Mouse (Mus musculus) neural tube, embryonic 12.5 days (tissue): ENCODE data around the gene Smc5. TPM values are rescaled to one million over a fixed set of nuclear protein-coding genes. Genes with fewer than 3 reads are reported as not detected.

Experiments used
- ATAC-seq: fragments of 200-750 bp; cut with Nextera tagmentation; 2 replicates; pipeline ENCODE4 v1.8.0; 2017; ENCODE audit warnings: low read depth, mild to moderate bottlenecking, moderate TSS enrichment, moderate library complexity; ENCODE audit not compliant: low FRiP score
- H3K27ac ChIP-seq: fragments of 300-500 bp; sonication (generic); 2 replicates; pipeline ENCODE4 v1.5.1; 2016
- H3K27me3 ChIP-seq: fragments of 300-500 bp; sonication (generic); replicated peaks from 2 replicates; pipeline ENCODE4 v1.6.1; 2016; ENCODE audit warnings: mild to moderate bottlenecking
- H3K36me3 ChIP-seq: fragments of 300-500 bp; sonication (generic); 2 replicates; pipeline ENCODE4 v1.6.1; 2016; ENCODE audit warnings: mild to moderate bottlenecking
- H3K4me1 ChIP-seq: fragments of 300-500 bp; sonication (generic); 2 replicates; pipeline ENCODE4 v1.6.1; 2016
- H3K4me2 ChIP-seq: fragments of 300-500 bp; sonication (generic); replicated peaks from 2 replicates; pipeline ENCODE4 v1.6.1; 2016; ENCODE audit warnings: mild to moderate bottlenecking
- H3K4me3 ChIP-seq: fragments of 300-500 bp; sonication (generic); 2 replicates; pipeline ENCODE4 v1.5.1; 2016
- H3K9ac ChIP-seq: fragments of 300-500 bp; sonication (generic); 2 replicates; pipeline ENCODE4 v1.6.1; 2016; ENCODE audit warnings: mild to moderate bottlenecking
- H3K9me3 ChIP-seq: fragments of 300-500 bp; sonication (generic); 2 replicates; pipeline ENCODE4 v1.6.1; 2016; ENCODE audit warnings: mild to moderate bottlenecking
- WGBS: fragments of 180-500 bp; shearing (Covaris S2); methylation state at CpG from one replicate; pipeline ENCODE4 v1.1.7; 2016; 5-methylcytosine and 5-hydroxymethylcytosine counted together
- polyA plus RNA-seq: library from polyadenylated mRNA; unstranded; fragments of >200 nt; fragmentation: Nextera tagmentation; extraction: Ambion mirVana; gene quantifications from 2 replicates; pipeline ENCODE4 v1.2.1, GENCODE M21; 2016

Smc5 gene
- polyA plus RNA-seq, 1 experiment from 2014 or later, result 38.6 TPM

DNA sequence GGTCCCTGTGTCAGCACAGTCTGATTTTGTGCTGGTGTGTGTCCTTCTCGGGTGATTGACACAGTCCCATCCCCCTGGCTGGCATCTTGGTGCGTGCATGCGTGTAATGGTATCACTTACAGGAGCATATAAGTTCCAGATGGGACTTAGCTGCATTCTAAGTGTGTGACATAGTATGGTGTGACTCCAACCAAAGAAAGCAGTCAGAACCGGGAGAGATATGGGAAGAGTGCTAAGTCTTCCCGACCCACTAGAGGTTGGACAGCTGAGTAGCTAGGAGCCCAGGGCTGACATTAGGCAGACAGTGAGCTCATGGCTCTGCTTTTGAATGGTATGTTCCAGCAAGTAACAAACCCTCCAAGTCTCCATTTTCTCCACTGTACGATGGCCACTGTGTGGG lies 110.8 kb downstream of the Smc5 start:
- H3K4me3 ChIP-seq, result no peak overlapping the region
- H3K36me3 ChIP-seq, result no peaks in the 10 kb centered on the region
- H3K9me3 ChIP-seq, result no peaks in the 10 kb centered on the region
- H3K4me1 ChIP-seq, result no peaks in the 10 kb centered on the region
- H3K27me3 ChIP-seq, result no peaks in the 10 kb centered on the region
- H3K9ac ChIP-seq, result no peak overlapping the region
- H3K27ac ChIP-seq, result no peak overlapping the region
- ATAC-seq, result no peak
- H3K4me2 ChIP-seq, result no peak overlapping the region
- WGBS, result 84% methylated on average over 6 of the region's 6 CpGs

DNA sequence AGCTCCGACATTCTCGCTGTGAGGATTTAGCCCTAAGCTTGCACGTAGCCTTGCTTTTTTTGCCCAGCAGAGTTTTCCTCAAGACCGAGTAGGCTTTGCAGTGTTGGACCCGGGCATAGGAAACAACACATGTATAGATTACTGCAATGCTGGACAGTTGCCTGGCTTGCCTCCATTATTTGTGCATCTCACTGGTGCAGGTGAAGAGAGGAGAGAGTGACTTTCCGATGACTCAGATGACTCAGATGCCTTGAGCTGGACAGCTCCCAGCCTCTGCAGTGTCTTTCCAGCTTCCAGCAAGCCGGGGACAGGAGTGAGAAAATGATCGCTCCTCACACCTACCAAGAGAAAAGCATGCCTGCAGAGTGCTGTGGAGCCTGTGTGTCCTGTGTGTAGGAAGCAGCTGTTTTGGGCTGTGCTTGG lies 111.3 kb downstream of the Smc5 start:
- WGBS, result 44% methylated on average over 8 of the region's 8 CpGs
- Histone ChIP-seq H3K4me1 (no peaks in the 10 kb centered on the region), H3K9ac (no peak overlapping the region), H3K27me3 (no peaks in the 10 kb centered on the region), H3K27ac (no peak overlapping the region), H3K4me3 (no peak overlapping the region), H3K4me2 (no peak overlapping the region), H3K9me3 (no peaks in the 10 kb centered on the region), H3K36me3 (no peaks in the 10 kb centered on the region)
- ATAC-seq, result no peak

GRCm38 (mm10) chr19:23159780-23160395 lies 113.8 kb downstream of the Smc5 start:
- ATAC-seq, result no peak
- Histone ChIP-seq H3K9ac (no peak overlapping the region), H3K4me2 (no peak overlapping the region), H3K36me3 (no peaks in the 10 kb centered on the region), H3K27me3 (no peaks in the 10 kb centered on the region), H3K4me1 (no peaks in the 10 kb centered on the region), H3K4me3 (no peak overlapping the region), H3K27ac (no peak overlapping the region), H3K9me3 (no peaks in the 10 kb centered on the region)
- 62% methylated on average over 10 of the region's 10 CpGs for WGBS

Other genes starting within 250 kb of the Smc5 start
- 1.9 and 2.0 TPM in 2 replicates for gene Klf9, start 132.7 kb downstream of the Smc5 start, polyA plus RNA-seq
- gene Mamdc2, start 174.5 kb upstream of the Smc5 start, polyA plus RNA-seq, result 2.3 and 2.4 TPM in 2 replicates